Mouse (Mus musculus): ENCODE results near the gene Zmynd19.

- TF ChIP-seq CTCF (conservative IDR thresholded peaks at IDR 0.05; ENCODE audit: low read length) (no peak), NANOG (IDR thresholded peaks at IDR 0.05; ENCODE audit: borderline replicate concordance, low read length) (no peak)
Measured at GRCm38 (mm10) chr2:24925284-24925683, 24.3 kb upstream of the Zmynd19 start.
